Mouse (Mus musculus) T-helper 17 cell (primary cell): ENCODE measurements around the gene Aip.

ENCODE experiments used
- in situ Hi-C, 2 experiments: fragments of 300-600 bp; cut with MboI, MseI; formaldehyde crosslinking; loops; 1 replicate in 1 of 2; 2 replicates in 1 of 2; pipeline ENCODE4 v1.15.1; 2025; ENCODE audit warnings: high pct_unique_total_duplicates in 2 of 2

Gene Aip

GRCm38 (mm10) chr19:4152445-4153231 lies 27.0 kb upstream of the Aip start:
- in situ Hi-C loops, result loop anchor here in 1 of 2 experiments (5.0 kb wide), 1 partner anchor 55 kb away; the partner anchor contains the start of genes Cdk2ap2 and Pitpnm1

GRCm38 (mm10) chr19:4151898-4152297 lies 26.2 kb upstream of the Aip start:
- in situ Hi-C loops, result loop anchor here in 1 of 2 experiments (5.0 kb wide), 1 partner anchor 55 kb away; the partner anchor contains the start of genes Cdk2ap2 and Pitpnm1

- in situ Hi-C loops, result loop anchor here in 1 of 2 experiments (5.0 kb wide), 1 partner anchor 54 kb away; the partner anchor contains the start of genes Cdk2ap2 and Pitpnm1
These were observed 25.8 kb upstream of the Aip start for GRCm38 (mm10) chr19:4151488-4151860.

GRCm38 (mm10) chr19:4150567-4151487 lies 25.2 kb upstream of the Aip start:
- in situ Hi-C loops, result loop anchor here in 1 of 2 experiments (5.0 kb wide), 1 partner anchor 54 kb away; the partner anchor contains the start of genes Cdk2ap2 and Pitpnm1

- in situ Hi-C loops, result loop anchor here in 1 of 2 experiments (5.0 kb wide), 1 partner anchor 53 kb away; the partner anchor contains the start of genes Cdk2ap2 and Pitpnm1
These were observed 24.3 kb upstream of the Aip start for GRCm38 (mm10) chr19:4149764-4150461.

GRCm38 (mm10) chr19:4149283-4149682 lies 23.6 kb upstream of the Aip start:
- in situ Hi-C loops, result no loop called here

- in situ Hi-C loops, result no loop called here
These were observed 23.2 kb upstream of the Aip start for GRCm38 (mm10) chr19:4148819-4149218.

- in situ Hi-C loops, result no loop called here
These were observed 22.8 kb upstream of the Aip start, which contains the start of gene Coro1b for GRCm38 (mm10) chr19:4148491-4148806. Coro1b (plus strand) TSS chr19:4148619.

- in situ Hi-C loops, result no loop called here
These were observed 22.3 kb upstream of the Aip start for GRCm38 (mm10) chr19:4147782-4148490.

GRCm38 (mm10) chr19:4147022-4147405 lies 21.4 kb upstream of the Aip start:
- in situ Hi-C loops, result no loop called here

GRCm38 (mm10) chr19:4146366-4147021 lies 20.8 kb upstream of the Aip start:
- in situ Hi-C loops, result no loop called here

- in situ Hi-C loops, result no loop called here
These were observed 20.3 kb upstream of the Aip start for GRCm38 (mm10) chr19:4145936-4146335.

GRCm38 (mm10) chr19:4144550-4145498 lies 19.2 kb upstream of the Aip start:
- in situ Hi-C loops, result no loop called here

- in situ Hi-C loops, result no loop called here
These were observed 18.2 kb upstream of the Aip start, which contains the start of gene Cabp4 for GRCm38 (mm10) chr19:4143759-4144268. Cabp4 (minus strand) TSS chr19:4144033.

GRCm38 (mm10) chr19:4142416-4143173 lies 16.9 kb upstream of the Aip start:
- in situ Hi-C loops, result no loop called here

- in situ Hi-C loops, result no loop called here
These were observed 14.5 kb upstream of the Aip start for GRCm38 (mm10) chr19:4140147-4140546.

- in situ Hi-C loops, result no loop called here
These were observed 13.8 kb upstream of the Aip start, which contains the start of gene Gpr152 for GRCm38 (mm10) chr19:4139446-4139845. Gpr152 (plus strand) TSS chr19:4139787.

GRCm38 (mm10) chr19:4137913-4138312 lies 12.3 kb upstream of the Aip start:
- in situ Hi-C loops, result no loop called here
